Mouse (Mus musculus): ENCODE measurements around the gene Cox4i2. TPM values are rescaled to one million over a fixed set of nuclear protein-coding genes. Genes with fewer than 3 reads are reported as not detected.

Cox4i2 gene
- polyA plus RNA-seq, 1 experiment from 2014 or later: 6.5 TPM

- no peak for DNase-seq (ENCODE audit: low spot score)
These were observed 19.5 kb upstream of the Cox4i2 start for GRCm38 (mm10) chr2:152734501-152734900.

GRCm38 (mm10) chr2:152734984-152735383, 19.0 kb upstream of the Cox4i2 start:
- DNase-seq (ENCODE audit: low spot score): peak; percentile 78

- DNase-seq (ENCODE audit: low spot score): peak; percentile 90
These were observed 17.8 kb upstream of the Cox4i2 start, which contains the start of gene Id1 for GRCm38 (mm10) chr2:152736090-152736601. TSS of gene Id1 (plus strand) at chr2:152736251.

- DNase-seq (ENCODE audit: low spot score): no peak
These were observed 17.2 kb upstream of the Cox4i2 start for GRCm38 (mm10) chr2:152736748-152737147.

- no peak for DNase-seq (ENCODE audit: low spot score)
These were observed 16.4 kb upstream of the Cox4i2 start for GRCm38 (mm10) chr2:152737306-152738221.

GRCm38 (mm10) chr2:152738341-152738740, 15.6 kb upstream of the Cox4i2 start:
- DNase-seq (ENCODE audit: low spot score): no peak

GRCm38 (mm10) chr2:152739031-152739841, 14.7 kb upstream of the Cox4i2 start:
- peak; percentile 60 for DNase-seq (ENCODE audit: low spot score)

GRCm38 (mm10) chr2:152739842-152740260, 14.1 kb upstream of the Cox4i2 start:
- no peak for DNase-seq (ENCODE audit: low spot score)

GRCm38 (mm10) chr2:152740490-152740889, 13.5 kb upstream of the Cox4i2 start:
- DNase-seq (ENCODE audit: low spot score): no peak

- DNase-seq (ENCODE audit: low spot score): peak; percentile 45
These were observed 12.6 kb upstream of the Cox4i2 start for GRCm38 (mm10) chr2:152741153-152742041.

- DNase-seq (ENCODE audit: low spot score): peak; percentile 75
These were observed 11.5 kb upstream of the Cox4i2 start for GRCm38 (mm10) chr2:152742435-152742834.

GRCm38 (mm10) chr2:152756474-152757393, 2.8 kb downstream of the Cox4i2 start:
- no peak for DNase-seq (ENCODE audit: low spot score)

GRCm38 (mm10) chr2:152757478-152757877, 3.5 kb downstream of the Cox4i2 start:
- DNase-seq (ENCODE audit: low spot score): no peak

- no peak for DNase-seq (ENCODE audit: low spot score)
These were observed 4.4 kb downstream of the Cox4i2 start for GRCm38 (mm10) chr2:152758351-152758750.

GRCm38 (mm10) chr2:152763310-152763709, 9.3 kb downstream of the Cox4i2 start:
- no peak for DNase-seq (ENCODE audit: low spot score)

GRCm38 (mm10) chr2:152764172-152765044, 10.4 kb downstream of the Cox4i2 start:
- DNase-seq (ENCODE audit: low spot score): peak; percentile 1

- DNase-seq (ENCODE audit: low spot score): peak; percentile 1
These were observed 11.2 kb downstream of the Cox4i2 start for GRCm38 (mm10) chr2:152765045-152765674.
